Mouse (Mus musculus) midbrain, embryonic 13.5 days (tissue): ENCODE data around the gene Ints14. TPM values are rescaled to one million over a fixed set of nuclear protein-coding genes. Genes with fewer than 3 reads are reported as not detected.

Source experiments
- microRNA-seq: library from miRNA; unstranded; fragments of <30 nt; microRNA quantifications from one replicate; pipeline ENCODE4, GENCODE M21; 2016
- polyA plus RNA-seq: library from polyadenylated mRNA; unstranded; fragments of >200 nt; fragmentation: Nextera tagmentation; extraction: Ambion mirVana; gene quantifications from 2 replicates; pipeline ENCODE4 v1.2.1, GENCODE M21; 2015

The Ints14 gene
- polyA plus RNA-seq, 1 experiment from 2014 or later: 50.3 TPM

Small RNA genes within 50 kb of the gene (microRNA-seq; reads per million reads assigned to microRNA genes)
- not detected for gene Gm25640

Other genes starting within 250 kb of the Ints14 start
- gene Rab11a, start 223.1 kb upstream of the Ints14 start, polyA plus RNA-seq: 378 and 397 TPM in 2 replicates
- 9.7 and 10.4 TPM in 2 replicates for gene Dennd4a, start 149.6 kb upstream of the Ints14 start, polyA plus RNA-seq
- 0.03 and 0.04 TPM in 2 replicates for gene Slc24a1, start 9.3 kb upstream of the Ints14 start, polyA plus RNA-seq
- gene Hacd3, start 60.8 kb downstream of the Ints14 start, polyA plus RNA-seq: 188 and 192 TPM in 2 replicates
- gene Dpp8, start 71.5 kb downstream of the Ints14 start, polyA plus RNA-seq: 40.4 and 45.5 TPM in 2 replicates
- gene Igdcc4, start 140.6 kb downstream of the Ints14 start, polyA plus RNA-seq: 11.0 and 12.6 TPM in 2 replicates
- gene Igdcc3, start 180.3 kb downstream of the Ints14 start, polyA plus RNA-seq: 23.5 and 25.2 TPM in 2 replicates
- gene Parp16, start 234.4 kb downstream of the Ints14 start, polyA plus RNA-seq: 4.8 and 5.6 TPM in 2 replicates